Mouse (Mus musculus) ES-E14 (cell line): ENCODE measurements around the gene Pilrb2. TPM values are rescaled to one million over a fixed set of nuclear protein-coding genes. Genes with fewer than 3 reads are reported as not detected.

Experiments used
- DNase-seq: peaks from one replicate; pipeline ENCODE4 v3.0.0-alpha.2; 2013; ENCODE audit warnings: low read depth, low spot score
- H3K27ac ChIP-seq: 2 replicates; pipeline ENCODE4 v1.5.1; 2012; ENCODE audit warnings: low read depth, mild to moderate bottlenecking, low read length, moderate library complexity, mixed read lengths; ENCODE audit not compliant: poor library complexity, insufficient read depth, severe bottlenecking
- H3K36me3 ChIP-seq: 2 replicates; pipeline ENCODE4 v1.6.1; 2012; ENCODE audit warnings: mild to moderate bottlenecking, low read length, moderate library complexity, mixed read lengths; ENCODE audit not compliant: control insufficient read depth, poor library complexity, insufficient read depth, severe bottlenecking
- H3K4me1 ChIP-seq, 2 experiments: fragments of 150-350 bp in 1 of 2; sonication (generic) in 1 of 2; 2 replicates each; pipeline ENCODE4 v1.6.1; 2012; ENCODE audit warnings: low read length in 2 of 2, mild to moderate bottlenecking in 1 of 2, mixed read lengths in 1 of 2; ENCODE audit not compliant: control insufficient read depth in 2 of 2, insufficient read depth in 2 of 2, poor library complexity in 1 of 2
- H3K4me3 ChIP-seq, 2 experiments: fragments of 150-350 bp in 1 of 2; sonication (generic) in 1 of 2; 2 replicates each; pipeline ENCODE4 v1.5.1; 2012; ENCODE audit warnings: low read length in 2 of 2, low read depth in 1 of 2, mild to moderate bottlenecking in 1 of 2, mixed read lengths in 1 of 2; ENCODE audit not compliant: insufficient read depth in 1 of 2, poor library complexity in 1 of 2, severe bottlenecking in 1 of 2
- H3K9ac ChIP-seq: 2 replicates; pipeline ENCODE4 v1.6.1; 2012; ENCODE audit warnings: low read depth, mild to moderate bottlenecking, low read length, mixed read lengths; ENCODE audit not compliant: poor library complexity, insufficient read depth, severe bottlenecking
- H3K9me3 ChIP-seq: fragments of 150-350 bp; sonication (generic); 2 replicates; pipeline ENCODE4 v1.6.1; 2012; ENCODE audit warnings: low read depth, mild to moderate bottlenecking, low read length; ENCODE audit not compliant: control insufficient read depth, insufficient read depth
- CHD2 ChIP-seq: IDR thresholded peaks from 2 replicates; pipeline ENCODE4 v1.6.1; 2014; ENCODE audit warnings: mild to moderate bottlenecking, low read depth, low read length, inconsistent platforms
- HCFC1 ChIP-seq: IDR thresholded peaks from 2 replicates; pipeline ENCODE4 v1.6.1; 2012; ENCODE audit warnings: low read length, inconsistent platforms, borderline replicate concordance; ENCODE audit not compliant: insufficient read depth
- MAFK ChIP-seq: IDR thresholded peaks from 2 replicates; pipeline ENCODE4 v1.6.1; 2014; ENCODE audit warnings: mild to moderate bottlenecking, low read depth, low read length, inconsistent platforms; ENCODE audit not compliant: insufficient read depth
- ZC3H11A ChIP-seq: IDR thresholded peaks from 2 replicates; pipeline ENCODE4 v1.6.1; 2012; ENCODE audit warnings: low read depth, mild to moderate bottlenecking, inconsistent platforms, low read length, borderline replicate concordance
- ZNF384 ChIP-seq: IDR thresholded peaks from 2 replicates; pipeline ENCODE4 v1.6.1; 2012; ENCODE audit warnings: low read depth, low read length, inconsistent platforms
- in situ Hi-C, 2 experiments: fragments of 600-800 bp; cut with MboI; formaldehyde crosslinking; loops; one replicate each; pipeline ENCODE4 v1.15.1; 2025; ENCODE audit warnings: low sequenced_read_pairs in 2 of 2, inconsistent platforms in 1 of 2; ENCODE audit not compliant: unreplicated experiment in 2 of 2
- total RNA-seq: library from RNA; depleted of rRNA; stranded (reverse); fragments of 300-350 nt; gene quantifications from 2 replicates; pipeline ENCODE4 v1.2.3, GENCODE M21; 2012; rRNA removed

The Pilrb2 gene
- total RNA-seq, 1 experiment: not detected

GRCm38 (mm10) chr5:137822126-137822525 is 49.5 kb downstream of the Pilrb2 start:
- DNase-seq: no peak
- TF ChIP-seq CHD2: no peak
- TF ChIP-seq ZNF384: no peak
- TF ChIP-seq ZC3H11A: no peak

GRCm38 (mm10) chr5:137817466-137818222 is 54.0 kb downstream of the Pilrb2 start:
- no peak for DNase-seq
- Histone ChIP-seq H3K36me3 (peaks cover 3% of the 10 kb centered on the region; the same call in 1 of the 2 replicates), H3K4me1 (no peaks in the 10 kb centered on the region), H3K9ac (no peak overlapping the region), H3K4me3 (no peak overlapping the region), H3K27ac (no peak overlapping the region), H3K9me3 (peaks cover 14% of the 10 kb centered on the region)
- no peak for TF ChIP-seq ZC3H11A
- TF ChIP-seq HCFC1: no peak
- TF ChIP-seq ZNF384: no peak
- TF ChIP-seq CHD2: no peak
- TF ChIP-seq MAFK: no peak
- in situ Hi-C loops: no loop called here

More at GRCm38 (mm10) chr5:137822126-137822525, 49.5 kb downstream of the Pilrb2 start:
- no peaks in the 10 kb centered on the region for H3K36me3 ChIP-seq
- no peak overlapping the region for H3K9ac ChIP-seq
- in situ Hi-C loops: no loop called here
- no peaks in the 10 kb centered on the region for H3K4me1 ChIP-seq
- H3K9me3 ChIP-seq: 0 out of 2 replicates have a peak, but pooled peaks cover 3% of the 10 kb centered on the region
- H3K4me3 ChIP-seq: no peak overlapping the region
- no peak overlapping the region for H3K27ac ChIP-seq

Other genes starting within 250 kb of the Pilrb2 start
- gene Fbxo24, start 242.8 kb downstream of the Pilrb2 start, total RNA-seq: 1.1 and 2.2 TPM in 2 replicates
- 12.7 and 23.0 TPM in 2 replicates for gene Lrch4, start 242.7 kb downstream of the Pilrb2 start, total RNA-seq
- 7.8 and 13.6 TPM in 2 replicates for gene Gm20605, start 242.6 kb downstream of the Pilrb2 start, total RNA-seq
- gene Sap25, start 230.5 kb downstream of the Pilrb2 start, total RNA-seq: 12.0 and 24.0 TPM in 2 replicates
- 0.85 and 1.5 TPM in 2 replicates for gene Irs3, start 226.1 kb downstream of the Pilrb2 start, total RNA-seq
- 12.3 and 12.5 TPM in 2 replicates for gene Agfg2, start 187.1 kb downstream of the Pilrb2 start, total RNA-seq
- gene Nyap1, start 130.2 kb downstream of the Pilrb2 start, total RNA-seq: 5.9 and 7.4 TPM in 2 replicates
- gene Tsc22d4, start 126.1 kb downstream of the Pilrb2 start, total RNA-seq: 15.9 and 21.6 TPM in 2 replicates
- gene Ppp1r35, start 93.0 kb downstream of the Pilrb2 start, total RNA-seq: 27.6 and 34.5 TPM in 2 replicates
- gene Mepce, start 84.2 kb downstream of the Pilrb2 start, total RNA-seq: 42.3 and 43.0 TPM in 2 replicates
- 24.5 and 33.0 TPM in 2 replicates for gene Zcwpw1, start 84.0 kb downstream of the Pilrb2 start, total RNA-seq
- gene Pilra, start 35.5 kb downstream of the Pilrb2 start, total RNA-seq: 0.21 and 0.62 TPM in 2 replicates
- not detected in 2 replicates for gene Pilrb1, start 13.7 kb downstream of the Pilrb2 start, total RNA-seq
- gene Cyp3a13, start 49.8 kb upstream of the Pilrb2 start, total RNA-seq: 0.26 and 0.31 TPM in 2 replicates
- 0.04 TPM in 1 of 2 replicates, not detected in the other for gene Gjc3, start 91.3 kb upstream of the Pilrb2 start, total RNA-seq
- gene Azgp1, start 109.7 kb upstream of the Pilrb2 start, total RNA-seq: not detected in 2 replicates
- gene Smok3a, start 149.4 kb upstream of the Pilrb2 start, total RNA-seq: not detected in 2 replicates
- not detected in 2 replicates for gene Smok3b, start 149.6 kb upstream of the Pilrb2 start, total RNA-seq
- not detected in 2 replicates for gene Smok3c, start 181.4 kb upstream of the Pilrb2 start, total RNA-seq
- 9.8 and 10.5 TPM in 2 replicates for gene Zkscan1, start 213.3 kb upstream of the Pilrb2 start, total RNA-seq
- gene Zscan21, start 245.1 kb upstream of the Pilrb2 start, total RNA-seq: 12.2 and 15.5 TPM in 2 replicates